ENCODE assay signal across 28 mouse cellular contexts in genomic region chr4:141387933-141388332, GRCm38 (mm10). TPM values are rescaled to one million over a fixed set of nuclear protein-coding genes. Genes with fewer than 3 reads are reported as not detected.
DNase-seq lines count a peak whose midpoint lies in the region; ATAC-seq and TF ChIP-seq lines count a peak whose summit lies in the region.
"Had no signal": no experiment of that assay in that cellular context is flagged by ENCODE, and none has a peak within 500 bp of the region (broad histone marks: within the 10 kb centered on the region; RNA-seq: fewer than 3 reads in every experiment).

No protein-coding gene starts in this region.

- WGBS in kidney, embryonic 14.5 days = 64% methylated on average over 5 of the region's 5 CpGs
- WGBS in midbrain, embryonic 11.5 days = 67% methylated on average over 5 of the region's 5 CpGs
- WGBS in midbrain, postnatal 0 days = 68% methylated on average over 5 of the region's 5 CpGs
- 58% methylated on average over 5 of the region's 5 CpGs for WGBS in embryonic facial prominence, embryonic 10.5 days

- peaks cover 22% of the 10 kb centered on the region for H3K27me3 ChIP-seq in kidney, embryonic 14.5 days (ENCODE audit: control insufficient read depth, insufficient read depth, low read length)
- peaks cover 17% of the 10 kb centered on the region for H3K27me3 ChIP-seq in midbrain, embryonic 11.5 days (ENCODE audit: control insufficient read depth, insufficient read depth, low read length)
- peaks cover 3% of the 10 kb centered on the region; the same call in 1 of the 2 replicates for H3K27me3 ChIP-seq in midbrain, postnatal 0 days (ENCODE audit: insufficient read depth, low read length)
- H3K27me3 ChIP-seq in embryonic facial prominence, embryonic 10.5 days (replicated peaks; ENCODE audit: low read depth, poor library complexity, severe bottlenecking) = peaks cover 29% of the 10 kb centered on the region
- H3K27me3 ChIP-seq: Patski had no signal

- no peak overlapping the region for H3K4me2 ChIP-seq in kidney, embryonic 14.5 days (replicated peaks; ENCODE audit: low read depth, low read length)
- no peak overlapping the region for H3K4me2 ChIP-seq in midbrain, embryonic 11.5 days
- no peak overlapping the region for H3K4me2 ChIP-seq in midbrain, postnatal 0 days (ENCODE audit: low read depth, low read length, poor library complexity, severe bottlenecking)
- H3K4me2 ChIP-seq: embryonic facial prominence, embryonic 12.5 days; embryonic facial prominence, embryonic 15.5 days; forebrain, embryonic 12.5 days; heart, embryonic 13.5 days; hindbrain, embryonic 14.5 days had no signal

- no peak overlapping the region for H3K27ac ChIP-seq in kidney, embryonic 14.5 days (ENCODE audit: low read depth, low read length)
- H3K27ac ChIP-seq in midbrain, embryonic 11.5 days (ENCODE audit: low read depth, low read length) = no peak overlapping the region
- H3K27ac ChIP-seq in midbrain, postnatal 0 days (ENCODE audit: low read depth, low read length) = no peak overlapping the region
- 0 out of 2 replicates have a peak overlapping the region, but pooled peaks have one; percentile 45 for H3K27ac ChIP-seq in embryonic facial prominence, embryonic 10.5 days (replicated peaks)
- H3K27ac ChIP-seq: embryonic facial prominence, embryonic 12.5 days; embryonic facial prominence, embryonic 15.5 days; forebrain, embryonic 12.5 days; gastrocnemius, adult 2 months; heart, embryonic 13.5 days; hindbrain, embryonic 14.5 days; hindbrain, postnatal 0 days had no signal

- no peak for DNase-seq in kidney, adult 11 months
- peak; percentile 66 for DNase-seq in midbrain, embryonic 11.5 days (ENCODE audit: low spot score, missing footprints)
- no peak for DNase-seq in midbrain, postnatal 0 days (ENCODE audit: low spot score)
- no peak for DNase-seq in embryonic facial prominence, embryonic 10.5 days (ENCODE audit: low spot score)
- DNase-seq in thymus, postnatal 4 days = no peak
- DNase-seq: heart, adult 11 months had no signal

- ATAC-seq in kidney, embryonic 14.5 days (ENCODE audit: low FRiP score, low TSS enrichment) = 0 out of 2 replicates have a peak, but pooled peaks have one; percentile 11
- no peak for ATAC-seq in midbrain, embryonic 11.5 days (ENCODE audit: low FRiP score)
- no peak for ATAC-seq in midbrain, postnatal 0 days (ENCODE audit: low FRiP score)
- ATAC-seq: Patski had no signal

- H3K4me1 ChIP-seq in kidney, embryonic 14.5 days (ENCODE audit: control insufficient read depth, insufficient read depth, low read length) = 0 out of 2 replicates have a peak, but pooled peaks cover under 1% of the 10 kb centered on the region
- no peaks in the 10 kb centered on the region for H3K4me1 ChIP-seq in midbrain, embryonic 11.5 days (ENCODE audit: control insufficient read depth, insufficient read depth, low read length)
- no peaks in the 10 kb centered on the region for H3K4me1 ChIP-seq in midbrain, postnatal 0 days (ENCODE audit: insufficient read depth, low read length)
- H3K4me1 ChIP-seq in embryonic facial prominence, embryonic 10.5 days = peaks cover 34% of the 10 kb centered on the region

- no peaks in the 10 kb centered on the region for H3K9me3 ChIP-seq in kidney, embryonic 14.5 days (ENCODE audit: control insufficient read depth, low read length)
- no peaks in the 10 kb centered on the region for H3K9me3 ChIP-seq in midbrain, embryonic 11.5 days (ENCODE audit: control insufficient read depth, low read length)
- no peaks in the 10 kb centered on the region for H3K9me3 ChIP-seq in midbrain, postnatal 0 days (ENCODE audit: low read length)
- H3K9me3 ChIP-seq in embryonic facial prominence, embryonic 10.5 days = no peaks in the 10 kb centered on the region
- H3K9me3 ChIP-seq: embryonic facial prominence, embryonic 12.5 days; embryonic facial prominence, embryonic 15.5 days; forebrain, embryonic 12.5 days; G1E; heart, embryonic 13.5 days had no signal

- no peak for TF ChIP-seq CTCF in midbrain, postnatal 0 days (IDR thresholded peaks at IDR 0.05)

- no peak overlapping the region for H3K9ac ChIP-seq in kidney, embryonic 14.5 days (ENCODE audit: low read depth, low read length)
- no peak overlapping the region for H3K9ac ChIP-seq in midbrain, embryonic 11.5 days (ENCODE audit: low read length)
- H3K9ac ChIP-seq in midbrain, postnatal 0 days (replicated peaks; ENCODE audit: low read length, poor library complexity, severe bottlenecking) = no peak overlapping the region
- H3K9ac ChIP-seq: embryonic facial prominence, embryonic 12.5 days; embryonic facial prominence, embryonic 15.5 days; forebrain, embryonic 12.5 days; heart, embryonic 13.5 days; hindbrain, embryonic 14.5 days had no signal

- H3K4me3 ChIP-seq in kidney, embryonic 14.5 days (ENCODE audit: low read length) = no peak overlapping the region
- no peak overlapping the region for H3K4me3 ChIP-seq in midbrain, embryonic 11.5 days (ENCODE audit: low read depth, low read length)
- H3K4me3 ChIP-seq in midbrain, postnatal 0 days (ENCODE audit: low read depth, low read length) = no peak overlapping the region
- no peak overlapping the region for H3K4me3 ChIP-seq in embryonic facial prominence, embryonic 10.5 days
- H3K4me3 ChIP-seq: embryonic facial prominence, embryonic 12.5 days; embryonic facial prominence, embryonic 15.5 days; forebrain, embryonic 12.5 days; gastrocnemius, adult 2 months; heart, embryonic 13.5 days had no signal

- H3K36me3 ChIP-seq in kidney, embryonic 14.5 days (ENCODE audit: control insufficient read depth, insufficient read depth, low read length) = no peaks in the 10 kb centered on the region
- H3K36me3 ChIP-seq in midbrain, embryonic 11.5 days (ENCODE audit: control insufficient read depth, insufficient read depth, low read length) = no peaks in the 10 kb centered on the region
- H3K36me3 ChIP-seq in midbrain, postnatal 0 days (ENCODE audit: insufficient read depth, low read length) = 0 out of 2 replicates have a peak, but pooled peaks cover 7% of the 10 kb centered on the region
- H3K36me3 ChIP-seq in embryonic facial prominence, embryonic 10.5 days (replicated peaks) = no peaks in the 10 kb centered on the region
- H3K36me3 ChIP-seq: embryonic facial prominence, embryonic 12.5 days; embryonic facial prominence, embryonic 15.5 days; forebrain, embryonic 12.5 days; G1E; heart, embryonic 13.5 days had no signal

RNA-seq across cellular contexts. Expression of gene Clcnka, which starts 10.6 kb away (rescaled TPM):
- 2.0 and 3.9 TPM in 2 replicates for polyA plus RNA-seq in kidney, embryonic 14.5 days (2014; fragmentation: Nextera tagmentation; extraction: Ambion mirVana)
- not detected in 2 replicates for polyA plus RNA-seq in midbrain, embryonic 11.5 days (2014; fragmentation: Nextera tagmentation; extraction: Ambion mirVana)
- total RNA-seq in midbrain, postnatal 0 days (2014; rRNA removed) = not detected in 2 replicates
- 0.07 and 0.12 TPM in 2 replicates for polyA plus RNA-seq in midbrain, postnatal 0 days (2015; fragmentation: Nextera tagmentation; extraction: Ambion mirVana)
- polyA plus RNA-seq in embryonic facial prominence, embryonic 10.5 days (2016; fragmentation: Nextera tagmentation; extraction: Ambion mirVana) = 0.21 and 0.37 TPM in 2 replicates
- total RNA-seq: adrenal gland, adult 18-20 months; adrenal gland, postnatal 10 days; adrenal gland, postnatal 36 days; G1E; gastrocnemius, adult 2 months; heart, adult 8-10 months; heart, postnatal 14 days; heart, postnatal 4 days had no signal
- polyA plus RNA-seq: forebrain, embryonic 12.5 days; forebrain, embryonic 16.5 days; G1E; heart, embryonic 13.5 days; inflammation-experienced regulatory T-cells, adult 6 months had no signal

RNA-seq across cellular contexts. Expression of gene Fam131c, which starts 19.9 kb away (rescaled TPM):
- 1.9 and 2.5 TPM in 2 replicates for polyA plus RNA-seq in kidney, embryonic 14.5 days (2014; fragmentation: Nextera tagmentation; extraction: Ambion mirVana)
- polyA plus RNA-seq in midbrain, embryonic 11.5 days (2014; fragmentation: Nextera tagmentation; extraction: Ambion mirVana) = 2.2 and 2.9 TPM in 2 replicates
- 105 and 119 TPM in 2 replicates for total RNA-seq in midbrain, postnatal 0 days (2014; rRNA removed)
- polyA plus RNA-seq in midbrain, postnatal 0 days (2015; fragmentation: Nextera tagmentation; extraction: Ambion mirVana) = 56.7 and 60.2 TPM in 2 replicates
- polyA plus RNA-seq in embryonic facial prominence, embryonic 10.5 days (2016; fragmentation: Nextera tagmentation; extraction: Ambion mirVana) = 0.28 and 0.44 TPM in 2 replicates
- total RNA-seq: G1E had no signal
- polyA plus RNA-seq: G1E; inflammation-experienced regulatory T-cells, adult 6 months had no signal

RNA-seq across cellular contexts. Expression of gene Clcnkb, which starts 27.9 kb away (rescaled TPM):
- polyA plus RNA-seq in kidney, embryonic 14.5 days (2014; fragmentation: Nextera tagmentation; extraction: Ambion mirVana) = 3.6 and 6.0 TPM in 2 replicates
- polyA plus RNA-seq in midbrain, embryonic 11.5 days (2014; fragmentation: Nextera tagmentation; extraction: Ambion mirVana) = not detected in 2 replicates
- total RNA-seq in midbrain, postnatal 0 days (2014; rRNA removed) = not detected in 2 replicates
- polyA plus RNA-seq in midbrain, postnatal 0 days (2015; fragmentation: Nextera tagmentation; extraction: Ambion mirVana) = 0.27 and 0.43 TPM in 2 replicates
- 0.15 TPM in 1 of 2 replicates, not detected in the other for polyA plus RNA-seq in embryonic facial prominence, embryonic 10.5 days (2016; fragmentation: Nextera tagmentation; extraction: Ambion mirVana)
- total RNA-seq: adrenal gland, adult 18-20 months; adrenal gland, postnatal 10 days; adrenal gland, postnatal 36 days had no signal
- polyA plus RNA-seq: embryonic facial prominence, embryonic 12.5 days; embryonic facial prominence, embryonic 15.5 days; forebrain, embryonic 12.5 days; forebrain, embryonic 16.5 days; G1E; hindbrain, embryonic 11.5 days; hindbrain, embryonic 14.5 days; inflammation-experienced regulatory T-cells, adult 6 months had no signal

RNA-seq across cellular contexts. Expression of gene Hspb7, which starts 32.6 kb away (rescaled TPM):
- 0.09 TPM in 1 of 2 replicates, not detected in the other for polyA plus RNA-seq in kidney, embryonic 14.5 days (2014; fragmentation: Nextera tagmentation; extraction: Ambion mirVana)
- not detected in 2 replicates for polyA plus RNA-seq in midbrain, embryonic 11.5 days (2014; fragmentation: Nextera tagmentation; extraction: Ambion mirVana)
- total RNA-seq in midbrain, postnatal 0 days (2014; rRNA removed) = 0.05 TPM in 1 of 2 replicates, not detected in the other
- polyA plus RNA-seq in midbrain, postnatal 0 days (2015; fragmentation: Nextera tagmentation; extraction: Ambion mirVana) = 0.10 and 0.12 TPM in 2 replicates
- 0.15 TPM in 1 of 2 replicates, not detected in the other for polyA plus RNA-seq in embryonic facial prominence, embryonic 10.5 days (2016; fragmentation: Nextera tagmentation; extraction: Ambion mirVana)
- total RNA-seq: G1E; hindbrain, postnatal 0 days had no signal
- polyA plus RNA-seq: embryonic facial prominence, embryonic 12.5 days; forebrain, embryonic 12.5 days; forebrain, embryonic 16.5 days; G1E; hindbrain, embryonic 11.5 days; inflammation-experienced regulatory T-cells, adult 6 months had no signal

RNA-seq across cellular contexts. Expression of gene Srarp, which starts 48.0 kb away (rescaled TPM):
- polyA plus RNA-seq in kidney, embryonic 14.5 days (2014; fragmentation: Nextera tagmentation; extraction: Ambion mirVana) = not detected in 2 replicates
- polyA plus RNA-seq in midbrain, embryonic 11.5 days (2014; fragmentation: Nextera tagmentation; extraction: Ambion mirVana) = not detected in 2 replicates
- total RNA-seq in midbrain, postnatal 0 days (2014; rRNA removed) = 1.9 and 4.5 TPM in 2 replicates
- polyA plus RNA-seq in midbrain, postnatal 0 days (2015; fragmentation: Nextera tagmentation; extraction: Ambion mirVana) = 0.52 and 0.76 TPM in 2 replicates
- polyA plus RNA-seq in embryonic facial prominence, embryonic 10.5 days (2016; fragmentation: Nextera tagmentation; extraction: Ambion mirVana) = not detected in 2 replicates
- total RNA-seq: adrenal gland, postnatal 10 days; adrenal gland, postnatal 36 days; G1E; gastrocnemius, postnatal 14 days; gastrocnemius, postnatal 4 days; heart, postnatal 4 days had no signal
- polyA plus RNA-seq: embryonic facial prominence, embryonic 12.5 days; embryonic facial prominence, embryonic 15.5 days; forebrain, embryonic 12.5 days; forebrain, embryonic 16.5 days; G1E; heart, embryonic 13.5 days; heart, embryonic 16.5 days; hindbrain, embryonic 11.5 days; inflammation-experienced regulatory T-cells, adult 6 months had no signal

Comparison
In these comparisons a context has a peak if more than half of its experiments do, and no peak if none do; other contexts are left out.
1. RNA of gene Fam131c, which starts 19.9 kb away (polyA plus RNA-seq): 56.7 to 60.2 TPM in midbrain, postnatal 0 days; 2.2 to 2.9 TPM in midbrain, embryonic 11.5 days, 1.9 to 2.5 TPM in kidney, embryonic 14.5 days and 0.28 to 0.44 TPM in embryonic facial prominence, embryonic 10.5 days; every median in the first group is over 10 times any median in the second.